Mouse (Mus musculus): ENCODE data around the gene Peak1.
A peak's percentile ranks its signal among the peaks of the same experiment; 100 is the strongest.

Gene Peak1

GRCm38 (mm10) chr9:56415393-56415792 is 2.5 kb downstream of the Peak1 start:
- DNase-seq = no peak

- DNase-seq = no peak
Observed at GRCm38 (mm10) chr9:56414322-56414721, 3.5 kb downstream of the Peak1 start.

- DNase-seq = no peak
Observed at GRCm38 (mm10) chr9:56412716-56413115, 5.2 kb downstream of the Peak1 start.

GRCm38 (mm10) chr9:56409928-56410327 is 7.9 kb downstream of the Peak1 start:
- no peak for DNase-seq

GRCm38 (mm10) chr9:56404619-56405018 is 13.2 kb downstream of the Peak1 start:
- no peak for DNase-seq

GRCm38 (mm10) chr9:56396306-56396705 is 21.6 kb downstream of the Peak1 start:
- DNase-seq = no peak

- DNase-seq = no peak
Observed at GRCm38 (mm10) chr9:56392857-56393256, 25.0 kb downstream of the Peak1 start.

GRCm38 (mm10) chr9:56382786-56383185 is 35.1 kb downstream of the Peak1 start:
- DNase-seq = no peak

- no peak for DNase-seq
Observed at GRCm38 (mm10) chr9:56374401-56374800, 43.5 kb downstream of the Peak1 start.

GRCm38 (mm10) chr9:56370710-56371109 is 47.2 kb downstream of the Peak1 start:
- DNase-seq = no peak

GRCm38 (mm10) chr9:56368814-56369213 is 49.1 kb downstream of the Peak1 start:
- no peak for DNase-seq

- no peak for DNase-seq
Observed at GRCm38 (mm10) chr9:56363306-56363705, 54.6 kb downstream of the Peak1 start.

- DNase-seq = no peak
Observed at GRCm38 (mm10) chr9:56359261-56359660, 58.6 kb downstream of the Peak1 start.

GRCm38 (mm10) chr9:56355186-56355585 is 62.7 kb downstream of the Peak1 start:
- no peak for DNase-seq

GRCm38 (mm10) chr9:56346321-56346720 is 71.5 kb downstream of the Peak1 start:
- DNase-seq = no peak

- DNase-seq = no peak
Observed at GRCm38 (mm10) chr9:56339426-56340195, 78.3 kb downstream of the Peak1 start.

- DNase-seq = no peak
Observed at GRCm38 (mm10) chr9:56334363-56334762, 83.5 kb downstream of the Peak1 start.

- DNase-seq = no peak
Observed at GRCm38 (mm10) chr9:56332774-56333173, 85.1 kb downstream of the Peak1 start.

- DNase-seq = no peak
Observed at GRCm38 (mm10) chr9:56326511-56327005, 91.3 kb downstream of the Peak1 start.

- DNase-seq = no peak
Observed at GRCm38 (mm10) chr9:56325725-56326124, 92.1 kb downstream of the Peak1 start.

GRCm38 (mm10) chr9:56324576-56325355 is 93.1 kb downstream of the Peak1 start:
- DNase-seq = peak; percentile 24

GRCm38 (mm10) chr9:56321291-56321690 is 96.6 kb downstream of the Peak1 start:
- no peak for DNase-seq

GRCm38 (mm10) chr9:56314326-56314725 is 103.5 kb downstream of the Peak1 start:
- DNase-seq = no peak

- DNase-seq = no peak
Observed at GRCm38 (mm10) chr9:56309079-56309478, 108.8 kb downstream of the Peak1 start.
